Mouse (Mus musculus): ENCODE results near the gene Atg4b.
"Not testable (repeated sequence)": the region's sequence is repeated elsewhere in the genome, so short reads cannot be mapped to it uniquely, and the experiment has no call there.

Gene Atg4b

DNA sequence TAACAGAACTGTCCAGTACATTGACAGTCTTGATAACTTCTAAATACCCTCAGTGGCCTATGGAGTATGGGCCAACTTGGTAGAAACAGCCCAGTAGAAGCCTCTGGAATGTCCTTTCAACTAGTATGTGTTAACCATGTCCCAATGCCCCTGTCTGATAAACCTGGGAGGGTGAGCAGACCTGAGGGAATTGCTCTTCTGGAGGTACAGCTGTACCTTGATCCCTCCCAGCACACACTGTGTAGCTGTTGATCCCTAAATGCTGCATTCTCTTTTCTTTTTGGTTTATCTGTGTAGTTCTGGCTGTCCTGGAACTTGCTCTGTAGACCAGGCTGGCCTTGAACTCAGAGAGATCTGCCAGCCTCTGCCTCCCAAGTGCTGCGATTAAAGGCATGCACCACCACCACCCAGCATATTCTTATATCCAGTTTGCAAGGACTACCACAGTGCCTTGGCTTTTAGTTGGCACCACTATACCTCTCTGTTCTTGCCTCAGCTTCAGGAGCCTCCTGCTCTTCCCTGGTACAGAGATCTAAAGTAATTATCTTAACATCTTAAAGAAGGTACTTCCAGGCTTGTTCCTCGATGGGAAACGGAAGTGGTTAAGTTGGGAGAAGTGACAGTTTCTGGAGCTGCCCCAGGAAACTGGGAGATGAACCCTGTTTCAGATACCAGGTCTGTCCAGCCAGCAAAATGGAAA, 72.6 kb downstream of the Atg4b start:
- DNase-seq, result no peak

GRCm38 (mm10) chr1:93824609-93825008, 73.3 kb downstream of the Atg4b start, which contains the start of gene D2hgdh:
Gene D2hgdh (plus strand): TSS chr1:93824909.
- no peak for DNase-seq

GRCm38 (mm10) chr1:93825105-93825674, 73.9 kb downstream of the Atg4b start:
- DNase-seq, result peak; percentile 97

DNA sequence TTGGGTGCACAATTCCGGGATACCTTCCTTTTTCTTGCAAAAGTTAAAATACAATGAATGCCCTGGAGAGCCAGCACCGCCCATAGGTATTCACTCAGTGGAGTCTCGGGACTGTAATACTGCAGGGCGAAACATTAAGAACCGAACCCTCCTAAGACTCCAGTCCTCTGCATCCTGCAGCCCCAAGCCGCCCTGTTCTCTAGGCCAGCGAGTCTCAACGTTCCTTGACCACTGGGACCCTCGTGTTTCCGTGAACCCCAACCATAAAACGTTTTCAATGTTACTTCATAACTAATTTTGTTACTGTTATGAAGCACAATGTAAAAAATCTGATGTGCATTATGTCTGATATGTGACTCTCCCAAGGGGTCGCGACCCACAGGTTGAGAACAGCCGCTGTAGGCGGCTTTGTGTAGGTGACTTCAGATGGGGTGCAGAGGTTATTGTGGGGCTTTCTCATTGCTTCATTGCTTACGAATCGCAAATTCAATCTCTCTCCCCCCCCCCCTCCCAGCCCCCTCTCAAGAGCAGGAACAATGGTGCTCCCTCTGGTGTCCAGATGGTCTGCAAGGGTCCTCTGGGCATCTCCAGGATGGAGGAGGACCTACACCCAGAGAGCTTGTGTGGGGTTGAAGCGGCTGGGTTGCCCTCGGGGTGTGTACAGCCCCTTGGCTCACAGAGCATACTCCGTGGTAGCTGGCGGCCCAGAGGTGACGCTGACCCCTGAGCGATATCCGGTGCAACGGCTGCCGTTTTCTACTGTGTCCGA, 74.7 kb downstream of the Atg4b start:
- DNase-seq, result no peak

DNA sequence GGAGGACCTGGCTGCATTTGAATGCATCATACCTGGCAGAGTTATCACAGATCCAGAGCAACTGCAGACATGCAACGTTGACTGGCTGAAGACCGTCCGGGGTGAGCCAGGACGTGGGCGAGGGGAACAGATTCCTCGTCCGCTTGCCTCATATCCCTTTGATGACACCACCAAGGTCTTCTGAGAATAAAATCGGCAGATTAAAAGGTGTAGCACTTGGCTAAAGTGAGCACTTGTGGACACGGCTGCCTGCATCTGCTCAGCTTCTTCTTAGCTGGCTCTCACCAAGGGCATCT, 75.2 kb downstream of the Atg4b start:
- no peak for DNase-seq

GRCm38 (mm10) chr1:93832754-93833360, 81.6 kb downstream of the Atg4b start:
- DNase-seq, result not testable (repeated sequence)

DNA sequence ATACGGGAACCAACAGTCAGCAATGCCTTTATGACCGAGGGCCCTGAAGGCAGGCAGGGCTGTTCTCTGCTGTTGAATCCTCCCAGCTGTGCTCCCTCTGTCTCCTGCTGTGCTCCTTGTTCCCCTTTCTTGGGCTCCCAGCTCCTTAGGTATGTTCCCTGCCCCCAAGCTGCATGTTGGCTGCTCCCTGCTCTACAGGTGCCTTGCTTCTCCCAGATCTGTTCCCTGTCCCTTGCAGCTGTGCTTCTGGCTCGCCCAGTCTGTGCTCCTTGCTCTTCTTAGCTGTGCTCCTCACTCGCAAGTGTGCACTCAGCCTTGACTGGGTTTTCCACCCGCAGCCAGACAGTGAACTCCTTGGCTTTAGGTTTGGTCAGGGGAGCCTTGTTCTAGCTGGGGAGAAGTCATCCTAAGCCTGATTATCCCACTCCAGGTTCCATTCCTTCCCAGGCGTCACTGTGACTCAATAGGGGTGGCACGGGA, 83.4 kb downstream of the Atg4b start:
- DNase-seq, result no peak

DNA sequence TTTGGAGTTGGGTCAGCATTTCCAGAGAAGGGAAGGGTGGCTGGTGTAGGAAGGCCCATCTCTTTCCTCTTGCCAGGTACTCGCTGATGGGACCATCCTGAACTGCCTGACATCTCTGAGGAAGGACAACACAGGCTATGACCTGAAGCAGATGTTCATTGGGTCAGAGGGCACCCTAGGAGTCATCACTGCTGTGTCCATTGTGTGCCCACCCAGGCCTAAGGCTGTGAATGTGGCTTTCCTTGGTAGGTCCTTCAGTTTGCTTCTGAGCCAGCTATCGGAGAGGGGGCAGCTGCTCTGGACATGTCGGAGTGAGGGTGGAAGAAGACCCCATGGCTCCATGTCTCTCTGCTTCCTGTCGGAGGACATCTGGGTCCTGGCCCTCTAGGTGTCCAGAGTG, 83.9 kb downstream of the Atg4b start:
- DNase-seq, result no peak

DNA sequence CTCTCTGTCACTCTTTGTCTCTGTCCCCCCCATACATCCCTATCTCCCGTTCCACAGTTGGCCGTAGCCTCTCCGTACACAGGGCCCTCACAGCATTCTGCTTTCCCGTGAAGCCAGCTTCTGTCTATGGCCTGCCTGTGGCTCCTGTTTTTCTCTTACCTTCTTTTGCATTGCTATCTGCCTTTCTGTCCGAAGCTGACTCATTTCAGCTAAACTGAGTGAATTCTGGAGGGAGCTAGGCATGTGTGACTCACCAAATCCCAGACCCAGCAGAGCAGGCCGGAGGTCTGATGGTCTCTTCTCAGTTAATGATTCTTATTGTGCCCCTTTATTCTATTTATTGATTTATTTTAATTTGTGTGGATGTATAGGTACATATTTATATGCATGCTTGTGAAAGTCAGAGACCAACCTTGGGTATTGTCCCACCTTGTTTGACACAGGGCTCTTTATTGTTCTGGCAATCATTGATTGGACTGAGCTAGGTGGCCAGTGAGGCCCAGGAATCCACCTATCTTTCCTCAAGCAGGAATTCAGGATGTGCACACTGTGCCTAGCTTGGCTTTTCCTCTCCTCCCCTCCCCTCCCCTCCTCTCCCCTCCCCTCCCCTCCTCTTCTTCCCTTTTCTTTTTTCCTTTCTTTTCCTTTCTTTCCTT, 84.7 kb downstream of the Atg4b start:
- no peak for DNase-seq

GRCm38 (mm10) chr1:93836532-93836913, 85.2 kb downstream of the Atg4b start:
- no peak for DNase-seq

- DNase-seq, result no peak
Measured at GRCm38 (mm10) chr1:93837335-93837734, 86.0 kb downstream of the Atg4b start.

GRCm38 (mm10) chr1:93838569-93838968, 87.3 kb downstream of the Atg4b start:
- not testable (repeated sequence) for DNase-seq
